Mouse (Mus musculus) midbrain, postnatal 0 days (tissue): ENCODE results near the gene Ankdd1a. TPM values are rescaled to one million over a fixed set of nuclear protein-coding genes. Genes with fewer than 3 reads are reported as not detected.

ENCODE experiments used
- ATAC-seq: fragments of 200-750 bp; cut with Nextera tagmentation; 2 replicates; pipeline ENCODE4 v1.8.0; 2017; ENCODE audit warnings: moderate number of reproducible peaks, mild to moderate bottlenecking, moderate TSS enrichment, moderate library complexity; ENCODE audit not compliant: low FRiP score
- DNase-seq: peaks from one replicate; pipeline ENCODE4 v3.0.0-alpha.2; 2015; ENCODE audit warnings: low spot score
- H3K27ac ChIP-seq: fragments of 300-500 bp; sonication (generic); 2 replicates; pipeline ENCODE4 v1.5.1; 2014; ENCODE audit warnings: low read depth, mild to moderate bottlenecking, low read length, mixed read lengths
- H3K27me3 ChIP-seq: fragments of 300-500 bp; sonication (generic); 2 replicates; pipeline ENCODE4 v1.6.1; 2014; ENCODE audit warnings: low read length, control low read depth, mixed read lengths; ENCODE audit not compliant: insufficient read depth
- H3K36me3 ChIP-seq: fragments of 300-500 bp; sonication (generic); 2 replicates; pipeline ENCODE4 v1.6.1; 2014; ENCODE audit warnings: low read length, control low read depth, mixed read lengths; ENCODE audit not compliant: insufficient read depth
- H3K4me1 ChIP-seq: fragments of 300-500 bp; sonication (generic); 2 replicates; pipeline ENCODE4 v1.6.1; 2014; ENCODE audit warnings: mild to moderate bottlenecking, control low read depth, antibody characterized with exemption, low read length, mixed read lengths; ENCODE audit not compliant: insufficient read depth
- H3K4me2 ChIP-seq: fragments of 300-500 bp; sonication (generic); 2 replicates; pipeline ENCODE4 v1.6.1; 2014; ENCODE audit warnings: low read depth, mild to moderate bottlenecking, low read length, mixed read lengths; ENCODE audit not compliant: poor library complexity, severe bottlenecking
- H3K4me3 ChIP-seq: fragments of 300-500 bp; sonication (generic); 2 replicates; pipeline ENCODE4 v1.5.1; 2014; ENCODE audit warnings: low read depth, mild to moderate bottlenecking, low read length, moderate library complexity
- H3K9ac ChIP-seq: fragments of 300-500 bp; sonication (generic); replicated peaks from 2 replicates; pipeline ENCODE4 v1.6.1; 2014; ENCODE audit warnings: mild to moderate bottlenecking, low read length, moderate library complexity, mixed read lengths; ENCODE audit not compliant: poor library complexity, severe bottlenecking
- H3K9me3 ChIP-seq: fragments of 300-500 bp; sonication (generic); 2 replicates; pipeline ENCODE4 v1.6.1; 2016; ENCODE audit warnings: low read length, control low read depth
- CTCF ChIP-seq: IDR thresholded peaks from 2 replicates; pipeline ENCODE4 v1.5.1; 2016; ENCODE audit warnings: antibody characterized with exemption, mild to moderate bottlenecking
- WGBS: fragments of 180-500 bp; shearing (Covaris S2); extraction: QIAGEN DNeasy Blood & Tissue Kit; methylation state at CpG from one replicate; pipeline ENCODE4 v1.1.7; 2014; 5-methylcytosine and 5-hydroxymethylcytosine counted together
- polyA plus RNA-seq: library from polyadenylated mRNA; unstranded; fragments of >200 nt; fragmentation: Nextera tagmentation; extraction: Ambion mirVana; gene quantifications from 2 replicates; pipeline ENCODE4 v1.2.1, GENCODE M21; 2015
- total RNA-seq: library from RNA; depleted of rRNA; stranded (reverse); fragments of >200 nt; gene quantifications from 2 replicates; pipeline ENCODE4 v1.2.3, GENCODE M21; 2014

Gene Ankdd1a
- total and polyA plus RNA-seq, 2 experiments from 2014 or later: 1.4 to 5.4 TPM

DNA sequence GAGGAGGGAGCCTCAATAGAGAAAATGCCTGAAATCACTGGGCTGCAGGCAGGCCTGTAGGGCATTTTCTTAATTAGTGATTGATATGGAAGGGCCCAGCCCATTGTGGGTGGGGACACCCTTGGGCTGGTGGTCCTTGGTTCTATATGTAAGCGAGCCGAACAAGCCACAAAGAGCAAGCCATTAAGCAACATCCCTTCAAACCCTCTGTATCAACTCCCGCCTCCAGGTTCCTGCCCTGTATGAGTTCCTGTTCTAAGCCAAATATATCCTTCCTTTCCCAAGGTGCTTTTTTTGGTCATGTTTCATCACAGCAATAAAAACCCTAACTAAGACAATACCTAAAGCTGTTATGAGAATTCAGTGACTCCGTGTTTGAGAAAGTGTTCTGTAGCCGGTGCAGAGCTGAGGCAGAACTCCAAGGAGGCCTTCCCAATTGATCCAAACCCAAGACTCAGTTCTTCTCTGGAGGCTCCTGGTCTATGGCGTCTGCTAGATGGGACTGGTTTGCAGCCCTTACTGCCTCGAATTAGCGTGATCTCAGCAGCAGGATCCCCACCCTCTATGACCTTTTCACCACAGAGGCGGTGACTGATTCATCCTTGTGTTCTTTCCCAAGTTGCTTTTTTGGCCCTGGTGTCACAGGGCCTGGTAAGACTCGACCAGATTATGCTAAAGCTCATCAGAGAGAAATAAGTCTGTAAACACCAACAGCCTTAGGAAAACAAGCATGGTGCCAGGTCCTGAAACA is 5.6 kb upstream of the Ankdd1a start:
- Histone ChIP-seq H3K4me3 (no peak overlapping the region), H3K9ac (no peak overlapping the region), H3K27ac (no peak overlapping the region), H3K4me2 (no peak overlapping the region), H3K4me1 (no peaks in the 10 kb centered on the region), H3K27me3 (no peaks in the 10 kb centered on the region), H3K36me3 (no peaks in the 10 kb centered on the region), H3K9me3 (no peaks in the 10 kb centered on the region)
- WGBS: 79% methylated on average over 10 of the region's 10 CpGs
- no peak for ATAC-seq
- DNase-seq: no peak
- no peak for TF ChIP-seq CTCF

DNA sequence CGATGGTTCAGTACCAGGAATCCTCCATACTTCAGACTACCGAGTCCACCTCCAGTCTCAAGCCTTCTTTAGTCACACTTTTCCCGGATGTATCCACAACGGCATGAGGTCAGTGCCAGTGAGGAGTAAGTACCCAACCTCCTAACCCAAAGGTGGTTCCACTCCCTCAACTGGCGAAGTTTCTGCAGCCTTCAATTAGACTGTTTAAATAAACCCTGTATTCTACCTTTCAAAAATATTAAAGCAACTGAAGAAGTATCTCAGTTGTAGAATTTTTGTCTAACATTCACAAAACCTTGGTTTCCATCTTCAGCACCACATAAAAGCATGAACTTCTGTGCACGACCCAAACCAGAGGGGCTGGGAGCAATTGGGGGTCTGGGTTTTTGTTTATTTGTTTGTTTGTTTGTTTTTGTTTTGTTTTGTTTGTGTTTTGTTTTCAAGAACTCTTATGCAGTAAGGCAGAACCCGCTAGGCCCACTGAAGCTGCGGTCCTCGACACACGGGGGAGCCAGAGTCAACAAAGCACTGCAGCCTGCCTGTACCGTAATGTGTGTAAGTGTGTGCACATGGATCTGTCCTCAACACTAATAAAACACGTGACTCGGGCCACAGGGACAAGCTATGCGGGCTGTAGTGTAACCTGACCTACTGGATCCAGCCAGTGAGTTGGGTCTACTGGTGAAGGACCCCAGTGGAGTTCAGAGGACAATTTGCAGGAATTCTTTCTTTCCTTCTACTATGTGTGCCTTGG is 3.8 kb upstream of the Ankdd1a start:
- no peaks in the 10 kb centered on the region for H3K36me3 ChIP-seq
- no peak overlapping the region for H3K27ac ChIP-seq
- H3K9ac ChIP-seq: no peak overlapping the region
- no peak overlapping the region for H3K4me3 ChIP-seq
- 24% methylated on average over 14 of the region's 14 CpGs for WGBS
- no peak overlapping the region for H3K4me2 ChIP-seq
- H3K9me3 ChIP-seq: no peaks in the 10 kb centered on the region
- no peaks in the 10 kb centered on the region for H3K27me3 ChIP-seq
- peak; percentile 78 for ATAC-seq
- DNase-seq: peak; percentile 92
- H3K4me1 ChIP-seq: no peaks in the 10 kb centered on the region
- peak; percentile 92 for TF ChIP-seq CTCF

DNA sequence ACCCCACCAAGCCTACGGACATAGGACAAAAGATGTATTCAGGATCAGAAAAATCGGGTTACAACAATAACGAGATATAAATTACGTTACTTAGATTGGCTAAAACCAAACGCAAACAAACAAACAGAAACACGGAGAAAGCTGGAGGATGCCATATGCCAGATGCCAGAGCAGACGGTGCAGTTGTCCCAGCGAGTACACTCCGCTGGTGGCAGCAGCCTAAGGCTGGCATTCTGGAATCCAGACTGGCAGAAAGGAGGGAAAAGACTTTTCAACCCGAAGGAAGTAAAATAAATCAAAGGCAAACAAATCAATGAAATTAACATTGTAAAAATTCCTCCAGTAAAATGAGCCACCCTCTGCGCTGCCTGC is 498 bp upstream of the Ankdd1a start:
- Histone ChIP-seq H3K9ac (peak overlapping the region; percentile 50; the same call in 1 of the 2 replicates), H3K27me3 (no peaks in the 10 kb centered on the region), H3K4me2 (peak overlapping the region; percentile 60), H3K27ac (peak overlapping the region; percentile 39), H3K9me3 (no peaks in the 10 kb centered on the region), H3K4me3 (peak overlapping the region; percentile 35), H3K4me1 (no peaks in the 10 kb centered on the region), H3K36me3 (no peaks in the 10 kb centered on the region)
- WGBS: 11% methylated on average over 11 of the region's 11 CpGs
- no peak for TF ChIP-seq CTCF
- DNase-seq (peak; percentile 54), ATAC-seq (peak; percentile 65; the same call in 1 of the 2 replicates)

DNA sequence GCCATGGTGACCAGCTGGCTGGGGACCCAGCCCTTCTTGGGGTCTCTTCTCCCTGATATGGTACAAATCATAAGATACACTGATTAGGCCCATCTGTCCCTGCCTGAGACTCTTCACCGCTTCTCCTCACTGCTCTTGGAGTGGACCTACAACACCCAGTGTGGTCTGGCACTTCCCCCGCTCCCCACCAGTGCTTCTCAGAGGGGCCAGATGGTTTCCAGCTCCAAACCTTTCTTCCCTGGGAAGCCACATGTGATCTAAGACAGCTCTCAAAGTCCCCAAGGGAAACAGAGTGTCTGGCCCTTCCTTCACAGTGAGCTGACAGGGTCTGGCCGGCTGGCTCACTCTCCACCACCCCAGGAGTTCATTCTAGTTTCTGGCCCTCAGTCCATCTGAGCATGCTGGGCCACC is 5.1 kb downstream of the Ankdd1a start:
- Histone ChIP-seq H3K4me2 (no peak overlapping the region), H3K36me3 (no peaks in the 10 kb centered on the region), H3K27me3 (no peaks in the 10 kb centered on the region), H3K4me1 (no peaks in the 10 kb centered on the region), H3K9ac (no peak overlapping the region), H3K27ac (no peak overlapping the region), H3K9me3 (no peaks in the 10 kb centered on the region), H3K4me3 (no peak overlapping the region)
- 64% methylated on average over 3 of the region's 3 CpGs for WGBS
- ATAC-seq: peak; percentile 12; the same call in 1 of the 2 replicates
- no peak for TF ChIP-seq CTCF
- DNase-seq: peak; percentile 75

DNA sequence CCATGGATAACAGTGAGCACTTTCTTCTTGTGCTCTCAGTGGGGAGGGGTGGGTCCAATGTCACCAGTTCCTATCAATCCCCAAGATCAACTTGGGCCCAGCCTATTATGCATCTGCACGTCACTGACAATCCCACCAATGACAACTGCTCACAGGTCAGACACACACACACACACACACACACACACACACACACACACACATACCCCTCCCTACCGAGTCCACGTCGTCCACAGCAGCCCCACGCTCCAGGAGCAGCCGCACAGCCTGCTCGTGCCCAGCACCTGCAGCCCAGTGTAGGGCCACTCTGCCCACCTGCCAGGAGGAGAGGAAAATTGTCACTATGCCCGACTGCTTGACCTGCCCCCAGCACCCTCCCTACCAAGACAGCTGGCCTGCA is 5.6 kb downstream of the Ankdd1a start:
- H3K4me3 ChIP-seq: no peak overlapping the region
- H3K9me3 ChIP-seq: no peaks in the 10 kb centered on the region
- H3K4me2 ChIP-seq: no peak overlapping the region
- 60% methylated on average over 8 of the region's 8 CpGs for WGBS
- DNase-seq (peak; percentile 65), ATAC-seq (peak; percentile 28; the same call in 1 of the 2 replicates)
- no peak for TF ChIP-seq CTCF
- H3K27ac ChIP-seq: no peak overlapping the region
- H3K9ac ChIP-seq: no peak overlapping the region
- H3K36me3 ChIP-seq: no peaks in the 10 kb centered on the region
- H3K27me3 ChIP-seq: no peaks in the 10 kb centered on the region
- H3K4me1 ChIP-seq: no peaks in the 10 kb centered on the region

DNA sequence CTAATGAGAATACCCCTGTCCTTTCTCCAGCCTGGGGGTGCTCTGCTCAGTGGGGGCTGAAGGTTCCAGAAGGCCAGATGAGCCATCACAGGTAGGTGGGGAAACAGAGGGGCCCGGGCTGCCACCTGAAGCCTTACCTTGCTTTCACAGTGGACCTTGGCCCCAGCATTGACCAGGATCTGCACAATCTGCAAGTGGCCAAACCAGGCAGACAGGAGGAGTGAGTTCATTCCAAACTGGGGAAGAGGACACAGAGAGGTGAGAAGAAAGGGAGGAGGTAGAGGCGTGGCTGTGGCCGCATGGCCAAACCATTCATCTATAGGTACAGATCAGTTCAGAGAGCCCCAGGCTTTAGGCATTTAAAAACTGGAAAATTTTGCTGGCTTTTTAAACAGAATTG is 7.5 kb downstream of the Ankdd1a start:
- H3K9ac ChIP-seq: no peak overlapping the region
- TF ChIP-seq CTCF: no peak
- no peak for ATAC-seq
- DNase-seq: no peak
- H3K9me3 ChIP-seq: no peaks in the 10 kb centered on the region
- no peak overlapping the region for H3K4me3 ChIP-seq
- 96% methylated on average over 3 of the region's 3 CpGs for WGBS
- H3K27me3 ChIP-seq: no peaks in the 10 kb centered on the region
- H3K27ac ChIP-seq: no peak overlapping the region
- H3K4me1 ChIP-seq: no peaks in the 10 kb centered on the region
- H3K36me3 ChIP-seq: no peaks in the 10 kb centered on the region
- H3K4me2 ChIP-seq: no peak overlapping the region
